ENCODE assay signal across 19 mouse cellular contexts in genomic region chr13:37606250-37606649, GRCm38 (mm10).
DNase-seq lines count a peak whose midpoint lies in the region; ATAC-seq and TF ChIP-seq lines count a peak whose summit lies in the region.
"Had no signal": no experiment of that assay in that cellular context is flagged by ENCODE, and none has a peak within 500 bp of the region (broad histone marks: within the 10 kb centered on the region; RNA-seq: fewer than 3 reads in every experiment).

No protein-coding gene starts in this region.

- no peak overlapping the region for H3K27ac ChIP-seq in midbrain, postnatal 0 days (ENCODE audit: low read depth, low read length)
- H3K27ac ChIP-seq in heart, embryonic 12.5 days (ENCODE audit: poor library complexity, severe bottlenecking), result no peak overlapping the region
- no peak overlapping the region for H3K27ac ChIP-seq in lung, postnatal 0 days (ENCODE audit: low read length)
- H3K27ac ChIP-seq: embryonic facial prominence, embryonic 10.5 days; embryonic facial prominence, embryonic 12.5 days; forebrain, embryonic 13.5 days; forebrain, embryonic 15.5 days had no signal

- no peaks in the 10 kb centered on the region for H3K36me3 ChIP-seq in megakaryocyte, embryonic 14.5 days (replicated peaks; ENCODE audit: low read length)
- H3K36me3 ChIP-seq in midbrain, postnatal 0 days (ENCODE audit: insufficient read depth, low read length), result no peaks in the 10 kb centered on the region
- no peaks in the 10 kb centered on the region for H3K36me3 ChIP-seq in heart, embryonic 12.5 days
- no peaks in the 10 kb centered on the region for H3K36me3 ChIP-seq in lung, postnatal 0 days (ENCODE audit: insufficient read depth, low read length)
- H3K36me3 ChIP-seq: embryonic facial prominence, embryonic 10.5 days; embryonic facial prominence, embryonic 12.5 days; forebrain, embryonic 15.5 days had no signal

- no peak for DNase-seq in midbrain, postnatal 0 days (ENCODE audit: low spot score)
- no peak for DNase-seq in lung, postnatal 0 days (ENCODE audit: low spot score)
- DNase-seq: adrenal gland, adult 2 months; adrenal gland, postnatal 10 days; adrenal gland, postnatal 25 days; cerebellum, adult 11 months; cerebellum, adult 18-20 months; cerebellum, adult 8-10 months; cerebellum, adult 9-11 months; cerebellum, postnatal 14 days; cerebellum, postnatal 36 days had no signal

- TF ChIP-seq CTCF in midbrain, postnatal 0 days (IDR thresholded peaks at IDR 0.05), result no peak
- TF ChIP-seq CTCF in lung, postnatal 0 days (IDR thresholded peaks at IDR 0.05), result no peak

- H3K4me3 ChIP-seq in megakaryocyte, embryonic 14.5 days (replicated peaks), result peak overlapping the region; percentile 23
- no peak overlapping the region for H3K4me3 ChIP-seq in midbrain, postnatal 0 days (ENCODE audit: low read depth, low read length)
- H3K4me3 ChIP-seq in heart, embryonic 12.5 days, result no peak overlapping the region
- no peak overlapping the region for H3K4me3 ChIP-seq in lung, postnatal 0 days (ENCODE audit: low read depth, low read length)
- H3K4me3 ChIP-seq: embryonic facial prominence, embryonic 10.5 days; embryonic facial prominence, embryonic 12.5 days; forebrain, embryonic 13.5 days; forebrain, embryonic 15.5 days had no signal

- H3K9me3 ChIP-seq in megakaryocyte, embryonic 14.5 days, result no peaks in the 10 kb centered on the region
- no peaks in the 10 kb centered on the region for H3K9me3 ChIP-seq in midbrain, postnatal 0 days (ENCODE audit: low read length)
- H3K9me3 ChIP-seq in heart, embryonic 12.5 days (replicated peaks), result no peaks in the 10 kb centered on the region
- H3K9me3 ChIP-seq in lung, postnatal 0 days (ENCODE audit: low read length), result no peaks in the 10 kb centered on the region
- H3K9me3 ChIP-seq: embryonic facial prominence, embryonic 10.5 days; embryonic facial prominence, embryonic 12.5 days; forebrain, embryonic 13.5 days; forebrain, embryonic 15.5 days had no signal

- TF ChIP-seq EP300 in lung, postnatal 0 days (IDR thresholded peaks at IDR 0.05), result no peak

- H3K4me1 ChIP-seq in megakaryocyte, embryonic 14.5 days, result peaks cover 30% of the 10 kb centered on the region
- H3K4me1 ChIP-seq in midbrain, postnatal 0 days (ENCODE audit: insufficient read depth, low read length), result no peaks in the 10 kb centered on the region
- H3K4me1 ChIP-seq in heart, embryonic 12.5 days (replicated peaks), result peaks cover 30% of the 10 kb centered on the region
- no peaks in the 10 kb centered on the region for H3K4me1 ChIP-seq in lung, postnatal 0 days (ENCODE audit: insufficient read depth, low read depth, low read length)
- H3K4me1 ChIP-seq: embryonic facial prominence, embryonic 10.5 days; embryonic facial prominence, embryonic 12.5 days; forebrain, embryonic 13.5 days had no signal

- peak; percentile 74 for ATAC-seq in granulocyte monocyte progenitor cell, adult 5-6 weeks (replicated peaks; ENCODE audit: poor library complexity, severe bottlenecking)
- 0 out of 2 replicates have a peak, but pooled peaks have one; percentile 40 for ATAC-seq in monocyte, adult 5-6 weeks (replicated peaks; ENCODE audit: insufficient number of reproducible peaks, low FRiP score, low TSS enrichment, poor library complexity, severe bottlenecking)
- no peak for ATAC-seq in midbrain, postnatal 0 days (ENCODE audit: low FRiP score)
- no peak for ATAC-seq in heart, embryonic 12.5 days (ENCODE audit: insufficient number of reproducible peaks, low FRiP score)
- no peak for ATAC-seq in lung, postnatal 0 days
- ATAC-seq: forebrain, embryonic 13.5 days; forebrain, embryonic 15.5 days had no signal

- WGBS in midbrain, postnatal 0 days, result 92% methylated on average over 5 of the region's 5 CpGs
- WGBS in heart, embryonic 12.5 days, result 77% methylated on average over 5 of the region's 5 CpGs
- 93% methylated on average over 5 of the region's 5 CpGs for WGBS in lung, postnatal 0 days

- peaks cover 10% of the 10 kb centered on the region for H3K27me3 ChIP-seq in megakaryocyte, embryonic 14.5 days (replicated peaks)
- H3K27me3 ChIP-seq in midbrain, postnatal 0 days (ENCODE audit: insufficient read depth, low read length), result no peaks in the 10 kb centered on the region
- no peaks in the 10 kb centered on the region for H3K27me3 ChIP-seq in heart, embryonic 12.5 days (replicated peaks)
- no peaks in the 10 kb centered on the region for H3K27me3 ChIP-seq in lung, postnatal 0 days (replicated peaks; ENCODE audit: insufficient read depth, low read length)
- H3K27me3 ChIP-seq: embryonic facial prominence, embryonic 12.5 days; forebrain, embryonic 13.5 days; forebrain, embryonic 15.5 days had no signal

- H3K9ac ChIP-seq in midbrain, postnatal 0 days (replicated peaks; ENCODE audit: low read length, poor library complexity, severe bottlenecking), result no peak overlapping the region
- H3K9ac ChIP-seq in heart, embryonic 12.5 days, result no peak overlapping the region
- no peak overlapping the region for H3K9ac ChIP-seq in lung, postnatal 0 days (replicated peaks; ENCODE audit: low read depth)
- H3K9ac ChIP-seq: embryonic facial prominence, embryonic 12.5 days; forebrain, embryonic 13.5 days; forebrain, embryonic 15.5 days had no signal

- no peak overlapping the region for H3K4me2 ChIP-seq in midbrain, postnatal 0 days (ENCODE audit: low read depth, low read length, poor library complexity, severe bottlenecking)
- H3K4me2 ChIP-seq in heart, embryonic 12.5 days, result no peak overlapping the region
- H3K4me2 ChIP-seq in lung, postnatal 0 days (replicated peaks; ENCODE audit: low read depth, low read length), result no peak overlapping the region
- H3K4me2 ChIP-seq: embryonic facial prominence, embryonic 12.5 days; forebrain, embryonic 13.5 days; forebrain, embryonic 15.5 days had no signal

Comparison
In these comparisons a context has a peak if more than half of its experiments do, and no peak if none do; other contexts are left out.
1. ATAC-seq: peak in granulocyte monocyte progenitor cell, adult 5-6 weeks (single experiment) and monocyte, adult 5-6 weeks (single experiment); none in midbrain, postnatal 0 days (single experiment), heart, embryonic 12.5 days (single experiment) and lung, postnatal 0 days (single experiment).